Mouse (Mus musculus) naive thymus-derived CD4-positive, alpha-beta T cell, adult 2 months (primary cell): ENCODE measurements around the gene Grhl1.
A peak's percentile ranks its signal among the peaks of the same experiment; 100 is the strongest.
"Not testable (repeated sequence)": the region's sequence is repeated elsewhere in the genome, so short reads cannot be mapped to it uniquely, and the experiment has no call there.

ENCODE experiments used
- DNase-seq: peaks from one replicate; pipeline ENCODE4 v3.0.0-alpha.2; 2011; ENCODE audit warnings: low read depth

The Grhl1 gene

GRCm38 (mm10) chr12:24571523-24572392 is at the start of gene Grhl1:
TSS of gene Grhl1 (plus strand) at chr12:24572283.
- DNase-seq, result peak; percentile 93

- not testable (repeated sequence) for DNase-seq
These were observed 47.0 kb upstream of the Grhl1 start for GRCm38 (mm10) chr12:24525065-24525464.

GRCm38 (mm10) chr12:24536390-24536789 is 35.7 kb upstream of the Grhl1 start:
- no peak for DNase-seq

- DNase-seq, result no peak
These were observed 34.9 kb upstream of the Grhl1 start for GRCm38 (mm10) chr12:24537201-24537600.

GRCm38 (mm10) chr12:24537965-24538364 is 34.1 kb upstream of the Grhl1 start:
- DNase-seq, result no peak

GRCm38 (mm10) chr12:24541426-24542154 is 30.5 kb upstream of the Grhl1 start:
- no peak for DNase-seq

GRCm38 (mm10) chr12:24547686-24548085 is 24.4 kb upstream of the Grhl1 start:
- no peak for DNase-seq

GRCm38 (mm10) chr12:24548885-24549284 is 23.2 kb upstream of the Grhl1 start:
- no peak for DNase-seq

GRCm38 (mm10) chr12:24552531-24552930 is 19.6 kb upstream of the Grhl1 start:
- no peak for DNase-seq

- DNase-seq, result no peak
These were observed 16.1 kb upstream of the Grhl1 start for GRCm38 (mm10) chr12:24555976-24556375.

GRCm38 (mm10) chr12:24563395-24563960 is 8.6 kb upstream of the Grhl1 start:
- DNase-seq, result no peak

GRCm38 (mm10) chr12:24565311-24565710 is 6.8 kb upstream of the Grhl1 start:
- DNase-seq, result peak; percentile 25

- no peak for DNase-seq
These were observed 4.5 kb upstream of the Grhl1 start for GRCm38 (mm10) chr12:24567606-24568005.

GRCm38 (mm10) chr12:24572421-24573274 is 565 bp downstream of the Grhl1 start:
- DNase-seq, result peak; percentile 47

GRCm38 (mm10) chr12:24573275-24573580 is 1.1 kb downstream of the Grhl1 start:
- DNase-seq, result no peak

- DNase-seq, result no peak
These were observed 2.8 kb downstream of the Grhl1 start for GRCm38 (mm10) chr12:24574870-24575269.

GRCm38 (mm10) chr12:24580452-24580851 is 8.4 kb downstream of the Grhl1 start:
- DNase-seq, result no peak

- no peak for DNase-seq
These were observed 9.1 kb downstream of the Grhl1 start for GRCm38 (mm10) chr12:24580996-24581683.

GRCm38 (mm10) chr12:24583653-24584052 is 11.6 kb downstream of the Grhl1 start:
- DNase-seq, result no peak

- no peak for DNase-seq
These were observed 12.8 kb downstream of the Grhl1 start for GRCm38 (mm10) chr12:24584835-24585234.

GRCm38 (mm10) chr12:24586193-24586592 is 14.1 kb downstream of the Grhl1 start:
- DNase-seq, result no peak
